Mouse (Mus musculus): ENCODE data around the gene Mylpf. TPM values are rescaled to one million over a fixed set of nuclear protein-coding genes. Genes with fewer than 3 reads are reported as not detected.
"Not testable (repeated sequence)": the region's sequence is repeated elsewhere in the genome, so short reads cannot be mapped to it uniquely, and the experiment has no call there.

Gene Mylpf
- total RNA-seq (2014; fragmentation: Nextera tagmentation) (9.1 and 25.5 TPM in 2 replicates), total RNA-seq (2017) (1.2 and 4.3 TPM in 2 replicates)

- peak; percentile 73 for ATAC-seq (replicated peaks; ENCODE audit: poor library complexity, severe bottlenecking)
Observed at GRCm38 (mm10) chr7:127208553-127209438, at the start of gene Mylpf. TSS of gene Mylpf (plus strand) at chr7:127208890.

- ATAC-seq (replicated peaks; ENCODE audit: poor library complexity, severe bottlenecking), result peak; percentile 38; the same call in 1 of the 2 replicates
Observed at GRCm38 (mm10) chr7:127162546-127162945, 46.1 kb upstream of the Mylpf start.

GRCm38 (mm10) chr7:127164002-127164401, 44.7 kb upstream of the Mylpf start:
- ATAC-seq (replicated peaks; ENCODE audit: poor library complexity, severe bottlenecking), result peak; percentile 64

- peak; percentile 62 for ATAC-seq (replicated peaks; ENCODE audit: poor library complexity, severe bottlenecking)
Observed at GRCm38 (mm10) chr7:127165607-127166493, 42.8 kb upstream of the Mylpf start.

GRCm38 (mm10) chr7:127166501-127166900, 42.2 kb upstream of the Mylpf start:
- ATAC-seq (replicated peaks; ENCODE audit: poor library complexity, severe bottlenecking), result no peak

GRCm38 (mm10) chr7:127176937-127177336, 31.8 kb upstream of the Mylpf start:
- no peak for ATAC-seq (replicated peaks; ENCODE audit: poor library complexity, severe bottlenecking)

- 0 out of 2 replicates have a peak, but pooled peaks have one; percentile 31 for ATAC-seq (replicated peaks; ENCODE audit: poor library complexity, severe bottlenecking)
Observed at GRCm38 (mm10) chr7:127180783-127181182, 27.9 kb upstream of the Mylpf start.

- ATAC-seq (replicated peaks; ENCODE audit: poor library complexity, severe bottlenecking), result not testable (repeated sequence)
Observed at GRCm38 (mm10) chr7:127181724-127182123, 27.0 kb upstream of the Mylpf start.

- no peak for ATAC-seq (replicated peaks; ENCODE audit: poor library complexity, severe bottlenecking)
Observed at GRCm38 (mm10) chr7:127183345-127183744, 25.3 kb upstream of the Mylpf start.

- ATAC-seq (replicated peaks; ENCODE audit: poor library complexity, severe bottlenecking), result peak; percentile 60
Observed at GRCm38 (mm10) chr7:127183828-127184227, 24.9 kb upstream of the Mylpf start.

- ATAC-seq (replicated peaks; ENCODE audit: poor library complexity, severe bottlenecking), result no peak
Observed at GRCm38 (mm10) chr7:127184720-127185119, 24.0 kb upstream of the Mylpf start.

GRCm38 (mm10) chr7:127185601-127186000, 23.1 kb upstream of the Mylpf start:
- ATAC-seq (replicated peaks; ENCODE audit: poor library complexity, severe bottlenecking), result peak; percentile 61

- no peak for ATAC-seq (replicated peaks; ENCODE audit: poor library complexity, severe bottlenecking)
Observed at GRCm38 (mm10) chr7:127187351-127187750, 21.3 kb upstream of the Mylpf start.

GRCm38 (mm10) chr7:127188305-127189276, 20.1 kb upstream of the Mylpf start:
- no peak for ATAC-seq (replicated peaks; ENCODE audit: poor library complexity, severe bottlenecking)

- ATAC-seq (replicated peaks; ENCODE audit: poor library complexity, severe bottlenecking), result no peak
Observed at GRCm38 (mm10) chr7:127190672-127191071, 18.0 kb upstream of the Mylpf start.

- no peak for ATAC-seq (replicated peaks; ENCODE audit: poor library complexity, severe bottlenecking)
Observed at GRCm38 (mm10) chr7:127192989-127193388, 15.7 kb upstream of the Mylpf start.

GRCm38 (mm10) chr7:127194011-127194632, 14.6 kb upstream of the Mylpf start:
- no peak for ATAC-seq (replicated peaks; ENCODE audit: poor library complexity, severe bottlenecking)

- no peak for ATAC-seq (replicated peaks; ENCODE audit: poor library complexity, severe bottlenecking)
Observed at GRCm38 (mm10) chr7:127194633-127195029, 14.1 kb upstream of the Mylpf start.

All from granulocyte monocyte progenitor cell, adult 5-6 weeks (primary cell).